Mouse (Mus musculus) large intestine, adult 2 months (tissue): Measurements from ENCODE around the gene Hdgfl3. TPM values are rescaled to one million over a fixed set of nuclear protein-coding genes. Genes with fewer than 3 reads are reported as not detected.

Source experiments
- DNase-seq: peaks from one replicate; pipeline ENCODE4 v3.0.0-alpha.2; 2012; ENCODE audit warnings: low read depth, low spot score
- WGBS: fragments of 180-500 bp; shearing (Covaris S2); methylation state at CpG from one replicate; pipeline ENCODE4 v1.1.7; 2018; 5-methylcytosine and 5-hydroxymethylcytosine counted together
- polyA plus RNA-seq: library from polyadenylated mRNA; depleted of rRNA; stranded (reverse); fragments of >200 nt; gene quantifications from 2 replicates; pipeline ENCODE4 v1.2.3, GENCODE M21; 2012

The Hdgfl3 gene
- polyA plus RNA-seq, 1 experiment: 0.67 TPM

- WGBS: 86% methylated on average over 2 of the region's 2 CpGs
- DNase-seq: no peak
Observed at GRCm38 (mm10) chr7:81904926-81905325, 29.3 kb downstream of the Hdgfl3 start.

- no peak for DNase-seq
- WGBS: 62% methylated on average over 4 of the region's 4 CpGs
Observed at GRCm38 (mm10) chr7:81904094-81904493, 30.2 kb downstream of the Hdgfl3 start.

DNA sequence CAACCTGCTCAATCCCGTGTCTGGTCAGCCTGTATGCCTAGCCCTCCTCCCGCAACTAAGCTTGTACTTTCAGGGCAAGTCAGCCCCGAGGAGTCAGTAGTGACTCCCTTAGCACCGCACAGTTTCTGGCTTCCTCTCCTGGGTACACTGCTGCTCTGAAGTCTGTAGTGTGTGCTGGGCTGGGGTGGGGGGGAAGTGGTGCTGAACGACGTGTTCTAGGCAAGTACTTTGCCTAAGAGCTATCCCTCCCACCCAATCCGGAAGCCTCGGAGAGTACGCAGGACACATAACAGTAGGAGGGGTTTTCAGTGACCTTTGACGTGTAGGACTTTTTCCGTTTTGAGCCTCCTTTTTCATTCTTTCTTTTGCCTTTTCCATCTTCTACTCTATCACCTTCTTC lies 34.9 kb downstream of the Hdgfl3 start:
- DNase-seq: no peak
- WGBS: 74% methylated on average over 11 of the region's 11 CpGs

GRCm38 (mm10) chr7:81885128-81885527 lies 49.1 kb downstream of the Hdgfl3 start:
- 83% methylated on average over 4 of the region's 4 CpGs for WGBS
- DNase-seq: no peak

DNA sequence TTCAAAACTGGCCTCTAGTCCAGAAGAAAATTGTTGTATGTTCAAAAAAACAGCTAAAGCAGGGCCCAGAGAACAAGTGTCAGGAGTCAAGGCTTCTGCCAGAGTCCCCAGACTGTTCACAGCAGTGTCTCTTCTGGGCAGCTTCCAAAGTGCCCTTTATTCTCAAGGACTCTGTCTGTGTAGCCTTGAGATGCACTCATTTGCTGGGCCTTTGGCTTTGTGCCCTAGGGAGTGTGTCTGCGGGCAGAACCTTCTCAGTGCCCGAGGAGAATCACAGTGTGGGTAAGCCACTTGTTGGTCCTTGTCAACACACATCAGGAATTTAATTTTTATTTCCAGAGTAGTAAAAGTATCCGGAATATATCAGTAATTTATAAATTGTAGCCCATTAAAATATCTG lies 52.7 kb downstream of the Hdgfl3 start:
- DNase-seq: no peak
- 47% methylated on average over 3 of the region's 3 CpGs for WGBS

- WGBS: 68% methylated on average over 4 of the region's 4 CpGs
- DNase-seq: no peak
Observed at GRCm38 (mm10) chr7:81880797-81881196, 53.5 kb downstream of the Hdgfl3 start.

DNA sequence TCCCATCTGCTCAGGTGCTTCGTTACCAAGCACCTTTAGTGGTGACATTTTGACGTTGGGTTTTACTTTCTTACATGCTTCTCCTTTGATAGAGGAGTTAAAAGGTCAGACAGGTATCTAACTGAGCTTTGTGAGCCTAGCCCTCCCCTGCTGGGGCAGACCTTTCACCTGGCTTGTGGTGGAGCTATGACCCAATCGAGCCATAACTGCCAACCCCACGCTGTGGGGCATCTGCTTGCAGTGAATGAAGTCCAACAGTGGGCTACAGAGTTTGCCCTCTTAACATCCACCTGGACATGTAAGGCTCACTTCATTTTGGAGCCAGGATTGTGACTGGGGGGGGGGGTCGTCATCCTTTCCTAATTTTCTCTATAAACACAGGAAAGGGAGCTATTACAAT lies 54.0 kb downstream of the Hdgfl3 start:
- WGBS: 71% methylated on average over 5 of the region's 5 CpGs
- no peak for DNase-seq

DNA sequence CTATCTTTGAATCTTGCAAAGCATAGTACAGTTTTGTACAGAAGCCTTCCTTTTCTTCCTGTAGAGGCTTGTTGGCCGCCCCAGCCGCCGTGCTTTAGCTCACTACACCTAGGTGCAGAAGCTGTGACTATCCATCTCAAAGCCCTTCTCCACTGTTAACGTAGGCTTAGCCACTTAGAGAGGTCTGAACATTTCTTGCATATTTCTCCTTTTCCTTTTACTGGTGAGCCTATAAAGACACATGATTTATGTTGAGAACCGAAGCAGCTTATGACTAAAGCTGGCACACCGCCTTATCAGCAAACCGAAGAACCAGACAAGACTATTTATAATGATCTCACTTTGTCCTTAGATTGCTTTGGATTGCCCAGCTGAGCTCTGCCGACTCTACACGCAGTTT lies 58.9 kb downstream of the Hdgfl3 start:
- WGBS: 43% methylated on average over 9 of the region's 9 CpGs
- DNase-seq: no peak

DNA sequence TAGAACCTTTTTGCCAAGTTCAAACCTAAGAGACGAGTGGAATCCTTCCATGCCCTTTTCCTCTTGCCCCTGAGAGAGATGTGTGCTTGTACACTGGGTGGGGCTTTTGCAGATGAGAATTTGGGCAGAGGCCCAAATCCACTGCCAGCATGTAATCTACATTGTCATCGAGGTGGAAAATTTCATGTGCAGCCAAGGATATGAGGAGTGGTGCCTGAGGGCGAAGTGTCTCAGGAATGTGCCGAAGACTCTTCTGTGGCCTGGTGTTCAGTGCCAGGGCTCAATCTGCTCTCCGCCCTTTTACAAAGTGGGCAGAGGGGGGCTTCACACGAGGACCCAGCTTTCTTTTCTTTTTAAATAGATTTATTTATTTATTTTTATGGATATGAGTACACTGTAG lies 59.6 kb downstream of the Hdgfl3 start:
- DNase-seq: no peak
- 49% methylated on average over 6 of the region's 6 CpGs for WGBS

DNA sequence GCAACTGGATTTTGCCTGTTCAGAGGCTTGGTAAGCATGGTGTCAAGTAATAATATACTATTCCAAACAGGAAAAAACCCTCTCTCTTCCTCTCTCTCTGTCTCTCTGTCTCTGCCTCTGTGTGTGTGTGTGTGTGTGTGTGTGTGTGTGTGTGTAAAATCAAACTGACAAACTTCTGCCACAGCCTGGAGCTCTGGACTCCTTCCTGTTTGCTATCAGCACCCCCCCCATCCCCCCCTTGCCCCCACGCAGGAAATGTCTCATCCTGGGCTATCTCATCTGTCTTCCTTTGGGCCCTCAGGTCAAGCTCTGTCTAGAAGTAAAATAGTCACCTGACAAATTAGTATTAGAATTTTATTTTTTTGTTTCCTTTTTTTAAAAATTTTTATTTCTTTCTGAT lies 60.5 kb downstream of the Hdgfl3 start:
- 16% methylated on average over 1 of the region's 1 CpGs for WGBS
- DNase-seq: no peak

DNA sequence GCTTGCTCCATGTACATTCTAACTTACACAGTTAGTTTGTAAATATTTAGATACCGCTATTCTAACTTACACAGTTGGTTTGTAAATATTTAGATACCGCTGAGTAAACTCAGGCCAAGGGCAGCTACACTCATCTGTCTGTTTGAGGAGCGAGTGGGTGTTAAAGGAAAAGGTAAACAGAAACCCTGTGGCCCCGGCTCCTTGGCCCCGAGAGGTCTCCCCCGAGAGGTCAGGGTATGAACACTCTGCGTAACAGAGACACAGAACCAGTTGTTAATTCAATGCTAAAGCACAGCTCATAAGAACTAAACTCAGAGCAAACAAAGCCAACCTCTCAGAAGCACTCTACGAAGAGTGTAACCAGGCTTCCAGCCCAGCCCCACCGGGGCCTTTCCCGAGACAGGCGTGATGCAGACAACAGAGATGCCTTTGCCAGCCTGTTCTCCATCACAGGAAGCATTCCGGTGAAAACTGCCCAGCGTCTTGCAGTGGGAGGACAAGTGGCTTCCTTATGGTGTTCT lies 61.7 kb downstream of the Hdgfl3 start:
- DNase-seq: no peak
- 17% methylated on average over 13 of the region's 13 CpGs for WGBS

DNA sequence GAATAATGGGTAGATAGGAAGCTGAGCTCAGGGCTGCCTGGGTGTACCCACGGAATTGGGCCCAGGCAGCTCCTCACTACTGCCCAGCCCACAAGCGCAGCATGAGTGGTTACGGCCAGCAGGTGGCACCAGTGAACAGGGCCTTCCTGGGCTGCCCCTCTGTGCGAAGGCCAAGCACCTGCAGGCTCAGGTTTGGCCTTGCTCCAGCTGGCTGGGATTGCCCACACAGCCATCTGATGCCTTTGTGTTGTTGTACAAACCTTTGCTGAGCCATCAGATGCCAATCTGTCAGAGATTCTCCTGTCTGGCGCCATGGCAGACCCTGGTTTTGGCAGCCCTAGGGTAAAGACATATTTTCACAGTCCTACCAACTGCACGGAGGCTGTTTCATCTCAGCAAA lies 66.1 kb downstream of the Hdgfl3 start:
- peak; percentile 27 for DNase-seq
- WGBS: 25% methylated on average over 6 of the region's 6 CpGs

GRCm38 (mm10) chr7:81867231-81867930 lies 66.9 kb downstream of the Hdgfl3 start:
- DNase-seq: no peak
- WGBS: 82% methylated on average over 9 of the region's 9 CpGs

DNA sequence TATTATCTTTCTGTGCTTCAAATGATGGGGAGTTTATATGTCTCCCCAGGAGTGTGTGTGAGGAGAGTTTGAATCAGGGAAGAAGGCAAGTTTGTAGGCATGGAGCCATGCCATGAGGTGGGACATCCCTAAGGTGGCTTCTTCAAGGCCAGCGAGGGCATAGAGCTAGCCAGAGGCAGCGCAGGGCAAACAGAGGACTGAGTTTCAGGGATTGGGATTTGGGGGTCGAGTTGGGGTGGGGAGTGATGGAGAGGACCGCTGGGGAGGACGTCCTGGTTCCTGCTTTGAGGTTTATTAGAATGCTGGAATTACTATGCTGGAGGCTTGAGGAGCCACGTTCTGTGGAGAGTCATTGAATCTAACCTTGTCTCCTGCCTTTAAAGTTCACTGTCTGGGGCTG lies 68.3 kb downstream of the Hdgfl3 start:
- no peak for DNase-seq
- 82% methylated on average over 6 of the region's 6 CpGs for WGBS

GRCm38 (mm10) chr7:81864552-81864951 lies 69.7 kb downstream of the Hdgfl3 start:
- WGBS: 76% methylated on average over 6 of the region's 6 CpGs
- no peak for DNase-seq

- DNase-seq: no peak
Observed at GRCm38 (mm10) chr7:81862587-81863583, 71.4 kb downstream of the Hdgfl3 start.

GRCm38 (mm10) chr7:81861921-81862320 lies 72.4 kb downstream of the Hdgfl3 start:
- no peak for DNase-seq
- 70% methylated on average over 4 of the region's 4 CpGs for WGBS

More at GRCm38 (mm10) chr7:81862587-81863583, 71.4 kb downstream of the Hdgfl3 start:
- 67% methylated on average over 24 of the region's 24 CpGs for WGBS

GRCm38 (mm10) chr7:81861461-81861860 lies 72.8 kb downstream of the Hdgfl3 start:
- WGBS: 83% methylated on average over 2 of the region's 2 CpGs
- no peak for DNase-seq

DNA sequence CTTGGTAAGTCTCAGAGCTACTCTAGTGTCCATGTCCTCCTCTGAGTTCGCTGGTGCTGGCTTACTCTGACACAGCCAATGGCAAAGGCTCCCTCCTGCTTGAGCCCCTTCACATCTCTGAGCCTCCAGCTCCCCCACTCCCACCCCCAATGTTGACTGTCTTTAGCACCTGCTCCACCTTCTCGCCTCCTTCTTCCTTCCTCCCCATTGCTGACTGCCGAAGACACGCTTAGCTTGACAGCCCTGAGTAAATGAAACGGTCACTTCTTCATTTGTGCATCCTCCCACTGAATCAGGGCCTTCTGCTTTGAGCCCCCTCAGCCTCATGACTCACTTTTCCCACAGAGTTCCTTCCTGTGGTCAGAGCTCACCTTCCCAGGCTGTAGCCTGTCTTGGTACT lies 73.3 kb downstream of the Hdgfl3 start:
- 36% methylated on average over 5 of the region's 5 CpGs for WGBS
- DNase-seq: no peak

DNA sequence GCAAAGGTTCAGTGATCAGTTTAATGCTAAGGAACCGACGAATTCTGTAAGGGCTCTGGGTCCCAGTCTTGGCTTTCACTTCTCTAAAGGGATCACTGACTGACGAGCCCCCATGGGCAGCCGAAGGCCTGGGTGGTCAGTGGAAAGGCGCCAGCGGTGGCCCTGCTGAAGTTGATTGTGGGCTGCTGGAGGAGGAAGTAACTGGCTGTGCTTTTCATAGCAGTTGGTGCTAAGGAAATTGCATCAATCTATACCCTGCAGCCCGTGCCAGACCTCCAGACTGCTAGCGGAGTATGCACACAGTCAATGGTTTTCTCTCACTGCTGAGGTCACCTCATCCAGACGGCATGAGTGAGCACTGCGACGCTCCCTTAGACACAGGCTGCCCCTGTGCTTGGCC lies 74.2 kb downstream of the Hdgfl3 start:
- 52% methylated on average over 11 of the region's 11 CpGs for WGBS
- DNase-seq: no peak
